Mouse (Mus musculus): ENCODE measurements around the gene Gm11273. TPM values are rescaled to one million over a fixed set of nuclear protein-coding genes. Genes with fewer than 3 reads are reported as not detected.
"Not testable (repeated sequence)": the region's sequence is repeated elsewhere in the genome, so short reads cannot be mapped to it uniquely, and the experiment has no call there.

The Gm11273 gene
- polyA plus RNA-seq (2015; fragmentation: Nextera tagmentation; extraction: Ambion mirVana) = 4.9 and 9.3 TPM in 2 replicates

GRCm38 (mm10) chr13:21501182-21501581, at the start of gene Gm11273:
Gene Gm11273, minus strand, starts transcription at chr13:21501418.
- DNase-seq (ENCODE audit: low spot score) = not testable (repeated sequence)

- no peak for DNase-seq (ENCODE audit: low spot score)
These were observed 49.3 kb upstream of the Gm11273 start for GRCm38 (mm10) chr13:21550416-21551110.

DNA sequence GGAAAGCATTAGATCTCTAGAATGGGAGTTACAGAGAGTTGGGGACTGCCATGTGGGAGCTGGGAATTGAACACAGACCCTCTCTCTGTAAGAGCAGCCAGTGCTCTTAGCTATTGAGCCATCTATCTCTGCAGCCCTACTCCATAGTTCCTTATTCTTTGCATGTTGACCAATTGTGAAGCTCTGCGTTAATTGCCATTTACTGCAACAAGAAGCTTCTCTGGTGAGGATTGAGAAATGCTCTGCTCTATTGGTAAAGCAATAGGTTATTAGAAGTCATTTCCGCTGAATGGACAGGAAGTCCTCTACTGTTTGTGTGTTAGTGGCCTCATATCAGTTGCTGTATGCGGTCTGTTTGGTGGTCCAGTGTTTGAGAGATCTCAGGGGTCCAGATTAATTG, 48.3 kb upstream of the Gm11273 start:
- DNase-seq (ENCODE audit: low spot score) = no peak

- DNase-seq (ENCODE audit: low spot score) = no peak
These were observed 41.5 kb upstream of the Gm11273 start, which contains the start of gene Olfr1366 for GRCm38 (mm10) chr13:21542708-21543107. Gene Olfr1366, minus strand, starts transcription at chr13:21542808.

DNA sequence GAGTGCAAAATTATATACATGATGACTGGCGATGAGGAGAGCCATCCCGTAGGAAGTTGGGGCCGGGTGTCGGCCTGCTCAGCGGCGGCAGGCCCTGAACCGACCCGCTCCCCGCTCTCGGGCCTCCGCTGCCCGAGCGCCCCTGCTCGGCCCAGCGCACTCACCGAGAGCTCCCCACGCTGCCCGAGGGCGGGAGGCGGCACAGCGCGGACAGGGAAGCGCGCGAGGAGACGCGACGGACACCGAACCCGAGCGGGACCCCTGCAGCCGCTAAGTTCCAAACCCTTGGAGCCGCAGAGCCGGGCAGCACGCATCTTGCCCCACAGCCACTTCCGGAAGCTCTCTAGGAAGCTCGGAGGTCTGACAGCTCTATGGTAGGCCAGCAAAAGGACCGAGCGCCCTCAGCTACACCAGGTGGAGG, 29.6 kb upstream of the Gm11273 start, which contains the start of gene Zkscan8:
Zkscan8 (minus strand) TSS at position 340 of the 421 bp plus-strand sequence.
- DNase-seq (ENCODE audit: low spot score) = peak; percentile 88

- DNase-seq (ENCODE audit: low spot score) = no peak
These were observed 28.9 kb upstream of the Gm11273 start for GRCm38 (mm10) chr13:21530136-21530535.

GRCm38 (mm10) chr13:21506221-21506649, 5.0 kb upstream of the Gm11273 start:
- DNase-seq (ENCODE audit: low spot score) = peak; percentile 85

DNA sequence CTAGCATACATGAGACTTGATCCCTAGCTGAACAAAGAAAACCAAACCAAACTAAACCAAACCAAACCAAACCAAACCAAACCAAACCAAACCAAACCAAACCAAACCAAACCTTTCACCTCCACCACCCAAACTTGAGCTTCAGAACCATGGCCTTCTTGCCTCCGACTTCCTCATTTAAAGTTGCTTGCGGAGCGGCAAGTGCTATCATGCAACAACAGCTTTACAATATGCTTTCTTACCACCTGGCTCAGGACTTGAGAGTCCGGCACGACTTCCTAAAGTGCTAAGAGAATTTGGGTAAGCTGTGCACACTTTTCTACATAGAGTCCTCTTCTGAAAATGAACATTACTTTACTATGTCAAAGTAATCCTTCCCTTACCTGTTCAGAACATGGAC, 1.1 kb upstream of the Gm11273 start:
- no peak for DNase-seq (ENCODE audit: low spot score)

DNA sequence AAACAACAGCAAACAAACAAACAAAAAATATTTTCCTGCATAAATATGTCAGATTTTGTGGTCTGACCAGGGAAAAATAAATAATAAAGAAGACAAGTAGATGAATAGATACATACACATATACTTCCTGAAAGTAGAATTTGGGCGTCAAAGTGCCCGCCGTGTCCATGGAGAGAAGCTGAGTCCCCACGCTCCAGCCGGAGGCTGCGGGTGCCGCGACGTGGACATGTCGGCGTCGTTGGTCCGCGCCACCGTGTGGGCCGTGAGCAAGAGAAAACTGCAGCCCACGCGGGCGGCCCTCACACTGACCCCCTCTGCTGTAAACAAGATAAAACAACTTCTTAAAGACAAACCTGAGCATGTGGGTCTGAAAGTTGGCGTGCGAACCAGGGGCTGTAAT, 6.1 kb downstream of the Gm11273 start, which contains the start of gene AK157302:
AK157302 (plus strand) TSS at position 144 of the 400 bp plus-strand sequence.
- no peak for DNase-seq (ENCODE audit: low spot score)

DNA sequence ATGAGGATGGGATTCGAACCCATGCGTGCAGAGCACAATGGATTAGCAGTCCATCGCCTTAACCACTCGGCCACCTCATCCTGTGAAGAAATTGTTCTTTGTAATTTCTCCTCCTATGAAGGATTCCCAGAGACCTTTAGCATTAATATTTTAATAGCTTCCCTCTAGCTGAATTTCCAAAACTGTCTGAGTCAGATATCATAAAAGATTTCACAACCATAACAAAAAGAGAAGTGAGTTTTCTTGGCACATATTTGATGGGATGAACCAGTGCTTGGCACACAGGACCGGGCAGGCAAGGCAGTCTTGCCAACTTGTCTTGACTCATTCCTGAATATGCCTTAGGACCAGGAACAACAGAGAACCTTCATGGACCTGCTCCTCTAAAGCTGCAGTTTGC, 8.4 kb downstream of the Gm11273 start:
- DNase-seq (ENCODE audit: low spot score) = no peak

DNA sequence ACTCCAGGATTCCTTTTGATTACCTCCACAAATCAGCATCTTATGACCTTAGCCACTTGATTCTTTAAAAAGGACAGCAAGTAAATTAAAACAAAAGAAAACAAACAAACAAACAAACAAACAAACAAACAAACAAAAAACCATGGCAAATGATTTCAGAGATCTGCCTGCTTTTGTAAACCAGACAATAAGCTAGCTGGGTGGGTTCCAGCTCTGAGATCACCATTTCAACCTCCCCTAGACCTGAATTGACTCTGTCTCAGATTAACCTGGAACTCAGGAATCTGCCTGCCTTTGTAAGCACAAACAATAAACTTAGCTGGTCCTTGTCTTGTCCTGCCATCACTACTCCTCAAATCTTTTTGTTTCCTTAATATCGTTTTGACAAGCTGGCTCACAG, 14.3 kb downstream of the Gm11273 start:
- no peak for DNase-seq (ENCODE audit: low spot score)

DNA sequence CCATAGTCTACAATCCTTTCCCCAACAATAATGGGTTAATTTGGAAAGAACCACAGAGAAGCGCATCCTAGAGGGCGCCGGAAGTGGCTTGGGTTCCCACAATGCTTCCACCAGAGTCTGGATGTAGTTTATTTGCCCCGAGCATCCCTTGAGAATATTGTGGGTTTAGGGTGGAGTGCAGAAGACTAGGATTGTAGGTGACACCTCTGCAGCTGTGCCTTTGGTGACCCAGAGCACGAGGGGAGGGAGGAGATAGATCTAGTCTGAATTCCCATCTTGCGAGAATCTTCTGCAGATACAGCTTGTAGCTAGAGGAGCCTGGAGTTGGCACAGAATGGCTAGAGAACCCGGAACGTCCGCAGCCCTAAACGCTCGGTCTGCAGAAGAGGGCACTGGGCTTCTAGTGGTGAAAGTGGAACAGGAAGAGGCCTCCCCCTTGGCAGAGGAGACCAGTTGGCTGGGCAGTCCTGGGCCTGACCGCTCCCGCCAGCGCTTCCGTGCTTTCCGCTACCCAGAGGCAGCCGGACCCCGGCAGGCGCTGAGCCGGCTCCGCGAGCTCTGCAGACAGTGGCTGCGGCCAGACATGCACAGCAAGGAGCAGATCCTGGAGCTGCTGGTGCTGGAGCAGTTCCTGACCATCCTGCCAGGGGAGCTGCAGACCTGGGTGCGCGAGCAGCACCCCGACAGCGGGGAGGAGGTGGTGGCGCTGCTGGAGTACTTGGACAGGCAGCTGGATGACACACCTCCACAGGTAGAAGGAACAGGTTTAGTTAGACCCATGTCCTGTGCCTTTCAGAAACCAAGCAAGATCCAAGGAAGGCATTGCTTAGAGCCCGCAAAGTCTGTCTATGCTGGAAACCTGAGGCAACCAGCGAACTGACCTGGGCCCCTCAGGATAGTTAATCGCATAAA, 22.2 kb downstream of the Gm11273 start, which contains the start of the genes Zkscan4 and Gm10065:
Zkscan4 (plus strand) TSS at position 149 of the 912 bp plus-strand sequence.
Gm10065 (minus strand) TSS at position 683 of the 912 bp plus-strand sequence.
- peak; percentile 17 for DNase-seq (ENCODE audit: low spot score)

DNA sequence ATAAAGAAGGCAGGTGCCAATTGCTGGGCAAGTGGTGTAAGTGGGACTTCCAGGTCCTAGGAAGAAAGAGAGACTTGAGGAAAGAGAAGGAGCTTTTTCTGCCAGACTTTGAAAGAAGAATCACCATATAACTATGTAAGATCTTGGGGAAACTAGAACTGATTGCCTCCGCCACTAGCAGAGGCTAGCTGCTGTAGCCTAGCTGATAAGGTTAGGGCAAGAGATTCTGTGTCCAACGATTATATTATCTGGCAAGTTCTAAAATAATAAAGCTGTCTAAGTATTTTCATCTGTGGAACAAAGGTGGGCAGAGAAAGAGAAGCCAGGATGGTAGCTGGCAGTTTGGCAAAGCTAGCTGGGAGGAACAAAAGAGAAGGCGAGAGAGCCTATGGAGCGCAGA, 28.8 kb downstream of the Gm11273 start:
- no peak for DNase-seq (ENCODE audit: low spot score)

DNA sequence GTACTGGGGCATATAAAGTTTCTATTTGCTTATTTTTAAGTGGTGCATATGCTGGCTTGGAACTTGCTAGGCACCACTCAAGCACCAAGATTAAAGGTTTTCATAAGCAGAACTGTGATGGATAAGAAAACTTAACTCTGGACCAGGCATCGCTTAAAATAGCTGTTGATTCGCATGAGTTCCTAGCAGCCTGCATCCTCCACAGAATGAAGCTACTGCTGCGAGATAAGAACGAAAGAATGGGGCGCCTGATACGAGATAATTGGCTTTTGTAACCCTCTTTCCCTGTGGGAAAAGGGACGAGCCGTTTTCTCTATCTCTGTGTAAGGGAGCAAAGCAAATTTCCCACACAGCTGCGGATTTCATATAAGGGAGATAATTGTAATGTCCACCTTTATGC, 32.1 kb downstream of the Gm11273 start:
- DNase-seq (ENCODE audit: low spot score) = no peak

- DNase-seq (ENCODE audit: low spot score) = peak; percentile 72
These were observed 32.9 kb downstream of the Gm11273 start, which contains the start of gene Nkapl for GRCm38 (mm10) chr13:21468061-21469019. Gene Nkapl, minus strand, starts transcription at chr13:21468509.

DNA sequence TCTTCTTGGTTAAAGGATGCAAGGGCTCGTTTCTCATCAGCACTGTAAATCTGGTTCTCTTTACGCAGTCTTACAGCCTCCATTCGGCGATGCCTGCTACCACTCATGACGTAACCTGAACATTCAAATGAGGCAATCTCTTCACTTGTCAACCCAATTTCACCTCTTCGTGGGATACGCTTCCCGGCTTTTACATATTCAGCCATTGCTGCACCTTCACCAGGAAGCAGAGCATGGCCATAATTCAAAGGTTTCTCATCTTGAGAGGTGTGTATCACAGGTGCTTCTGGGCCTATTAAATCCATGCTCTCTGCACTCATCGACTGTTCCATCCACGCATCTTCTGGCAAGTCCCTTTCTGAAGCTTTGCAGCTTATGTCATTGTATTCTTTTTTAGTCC, 33.9 kb downstream of the Gm11273 start:
- no peak for DNase-seq (ENCODE audit: low spot score)

- DNase-seq (ENCODE audit: low spot score) = not testable (repeated sequence)
These were observed 38.7 kb downstream of the Gm11273 start for GRCm38 (mm10) chr13:21462516-21462915.

GRCm38 (mm10) chr13:21456347-21456746, 44.9 kb downstream of the Gm11273 start:
- no peak for DNase-seq (ENCODE audit: low spot score)

GRCm38 (mm10) chr13:21454133-21454532, 47.1 kb downstream of the Gm11273 start:
- DNase-seq (ENCODE audit: low spot score) = no peak

GRCm38 (mm10) chr13:21453449-21453848, 47.8 kb downstream of the Gm11273 start, which contains the start of gene Zscan26:
Gene Zscan26, minus strand, starts transcription at chr13:21453730.
- DNase-seq (ENCODE audit: low spot score) = peak; percentile 82

Data from thymus, postnatal 0 days (tissue).